Mouse (Mus musculus): Measurements from ENCODE around the gene Tmem176a. TPM values are rescaled to one million over a fixed set of nuclear protein-coding genes. Genes with fewer than 3 reads are reported as not detected.

The Tmem176a gene
- polyA plus RNA-seq, 1 experiment from 2014 or later: 135 TPM

DNA sequence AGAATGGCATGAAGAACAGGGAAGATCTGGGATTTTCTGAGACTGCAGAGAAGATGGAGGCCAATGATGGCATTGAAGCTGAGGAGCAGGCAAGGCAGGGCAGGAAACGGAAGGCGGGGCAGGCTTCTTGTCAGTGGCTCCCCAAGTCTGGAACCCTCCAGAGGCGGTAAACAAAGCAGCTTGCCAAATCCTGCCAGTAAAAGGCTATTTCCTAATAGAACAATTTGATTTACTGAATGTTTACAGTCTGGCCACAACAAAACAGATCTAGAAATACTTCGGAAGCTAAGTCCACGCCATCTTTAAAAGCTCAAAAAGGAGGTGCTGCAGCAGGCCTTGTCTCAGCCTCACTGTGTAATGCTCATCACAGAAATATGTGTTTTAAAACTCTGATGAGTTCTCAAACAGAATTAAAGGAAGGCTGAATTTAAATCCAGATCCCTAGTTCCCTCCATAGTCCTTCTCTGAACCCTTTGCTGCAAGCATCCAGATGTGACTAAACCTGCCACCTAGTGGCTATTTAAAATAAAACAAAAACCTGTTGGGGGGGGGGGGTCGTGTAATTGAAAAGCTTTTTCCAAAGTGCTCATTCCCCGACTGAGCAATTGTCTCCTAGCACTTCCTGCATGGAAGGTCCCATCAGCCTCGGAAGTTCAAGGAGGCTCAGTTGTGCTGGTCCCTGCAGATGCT lies 17.0 kb downstream of the Tmem176a start:
- no peaks in the 10 kb centered on the region for H3K9me3 ChIP-seq (ENCODE audit: control insufficient read depth, low read length)
- no peak for ATAC-seq (ENCODE audit: low FRiP score, low TSS enrichment)
- no peaks in the 10 kb centered on the region for H3K4me1 ChIP-seq (ENCODE audit: control insufficient read depth, insufficient read depth, low read length)
- no peaks in the 10 kb centered on the region for H3K27me3 ChIP-seq (ENCODE audit: control insufficient read depth, insufficient read depth, low read length)
- no peak overlapping the region for H3K4me3 ChIP-seq (ENCODE audit: low read length)
- no peak overlapping the region for H3K9ac ChIP-seq (ENCODE audit: low read depth, low read length)
- no peaks in the 10 kb centered on the region for H3K36me3 ChIP-seq (ENCODE audit: control insufficient read depth, insufficient read depth, low read length)
- no peak overlapping the region for H3K4me2 ChIP-seq (replicated peaks; ENCODE audit: low read depth, low read length)
- H3K27ac ChIP-seq (ENCODE audit: low read depth, low read length): no peak overlapping the region
- 49% methylated on average over 8 of the region's 8 CpGs for WGBS

DNA sequence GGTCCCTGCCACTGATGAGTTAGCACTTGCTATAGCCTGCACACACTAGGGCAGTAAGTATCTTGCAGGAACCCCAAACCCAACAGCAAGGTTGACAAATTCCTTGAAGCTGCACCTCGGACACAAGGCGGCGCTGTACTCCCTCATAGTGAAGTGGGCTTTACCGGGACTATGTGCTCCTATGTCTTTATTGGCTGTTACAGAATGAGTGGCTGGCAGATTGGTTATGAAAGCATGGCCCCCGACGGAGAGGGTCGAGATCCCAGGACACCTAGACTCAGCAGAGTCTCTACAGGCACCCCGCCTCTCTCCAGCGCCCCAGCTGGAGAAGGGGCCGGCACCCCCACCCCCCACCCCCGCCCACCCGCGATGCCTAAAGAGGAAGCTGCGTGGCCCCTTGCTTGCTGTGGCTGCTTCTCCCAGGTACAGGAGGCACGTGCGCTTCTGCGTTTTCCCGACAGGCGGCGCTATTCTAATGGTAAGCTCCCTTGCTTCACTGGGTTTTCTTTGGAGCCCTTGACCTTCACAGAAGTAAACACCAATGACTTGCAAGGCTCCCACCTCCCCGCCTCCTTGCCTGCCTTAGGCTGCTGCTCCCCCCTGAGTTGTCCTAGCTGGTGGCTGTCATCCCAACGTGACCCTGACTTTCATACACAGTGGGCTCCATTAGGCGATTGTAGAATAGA lies 19.6 kb downstream of the Tmem176a start:
- 16% methylated on average over 19 of the region's 23 CpGs for WGBS
- Histone ChIP-seq H3K36me3 (ENCODE audit: control insufficient read depth, insufficient read depth, low read length) (no peaks in the 10 kb centered on the region), H3K27me3 (ENCODE audit: control insufficient read depth, insufficient read depth, low read length) (no peaks in the 10 kb centered on the region), H3K9ac (ENCODE audit: low read depth, low read length) (peak overlapping the region; percentile 23; the same call in 1 of the 2 replicates), H3K27ac (ENCODE audit: low read depth, low read length) (no peak overlapping the region), H3K4me2 (replicated peaks; ENCODE audit: low read depth, low read length) (peak overlapping the region; percentile 46), H3K9me3 (ENCODE audit: control insufficient read depth, low read length) (no peaks in the 10 kb centered on the region), H3K4me3 (ENCODE audit: low read length) (peak overlapping the region; percentile 22), H3K4me1 (ENCODE audit: control insufficient read depth, insufficient read depth, low read length) (no peaks in the 10 kb centered on the region)
- ATAC-seq (ENCODE audit: low FRiP score, low TSS enrichment): peak; percentile 71

DNA sequence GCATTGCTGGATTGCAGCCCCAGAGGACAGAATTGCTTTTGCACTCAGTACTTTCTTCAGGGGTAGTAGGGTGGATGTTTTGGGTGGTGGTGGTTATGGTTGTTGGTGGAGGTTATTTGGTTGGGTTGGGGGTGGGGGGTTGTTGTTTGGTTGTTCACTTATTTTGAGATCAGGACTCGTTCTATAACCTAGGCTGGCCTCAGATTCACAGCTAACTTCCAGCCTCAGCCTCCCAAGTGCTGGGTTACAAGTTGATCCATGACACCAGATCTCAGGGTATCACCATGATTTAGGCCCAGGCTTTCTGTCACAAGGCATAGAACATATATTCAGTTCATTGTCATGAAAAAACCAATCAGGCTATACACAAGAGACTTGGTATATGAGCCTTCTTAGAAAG lies 20.1 kb downstream of the Tmem176a start:
- ATAC-seq (ENCODE audit: low FRiP score, low TSS enrichment): no peak
- no peak overlapping the region for H3K9ac ChIP-seq (ENCODE audit: low read depth, low read length)
- H3K36me3 ChIP-seq (ENCODE audit: control insufficient read depth, insufficient read depth, low read length): no peaks in the 10 kb centered on the region
- H3K27me3 ChIP-seq (ENCODE audit: control insufficient read depth, insufficient read depth, low read length): no peaks in the 10 kb centered on the region
- H3K4me3 ChIP-seq (ENCODE audit: low read length): no peak overlapping the region
- no peaks in the 10 kb centered on the region for H3K9me3 ChIP-seq (ENCODE audit: control insufficient read depth, low read length)
- no peak overlapping the region for H3K4me2 ChIP-seq (replicated peaks; ENCODE audit: low read depth, low read length)
- H3K27ac ChIP-seq (ENCODE audit: low read depth, low read length): no peak overlapping the region
- no peaks in the 10 kb centered on the region for H3K4me1 ChIP-seq (ENCODE audit: control insufficient read depth, insufficient read depth, low read length)
- WGBS: 93% methylated on average over 1 of the region's 1 CpGs

DNA sequence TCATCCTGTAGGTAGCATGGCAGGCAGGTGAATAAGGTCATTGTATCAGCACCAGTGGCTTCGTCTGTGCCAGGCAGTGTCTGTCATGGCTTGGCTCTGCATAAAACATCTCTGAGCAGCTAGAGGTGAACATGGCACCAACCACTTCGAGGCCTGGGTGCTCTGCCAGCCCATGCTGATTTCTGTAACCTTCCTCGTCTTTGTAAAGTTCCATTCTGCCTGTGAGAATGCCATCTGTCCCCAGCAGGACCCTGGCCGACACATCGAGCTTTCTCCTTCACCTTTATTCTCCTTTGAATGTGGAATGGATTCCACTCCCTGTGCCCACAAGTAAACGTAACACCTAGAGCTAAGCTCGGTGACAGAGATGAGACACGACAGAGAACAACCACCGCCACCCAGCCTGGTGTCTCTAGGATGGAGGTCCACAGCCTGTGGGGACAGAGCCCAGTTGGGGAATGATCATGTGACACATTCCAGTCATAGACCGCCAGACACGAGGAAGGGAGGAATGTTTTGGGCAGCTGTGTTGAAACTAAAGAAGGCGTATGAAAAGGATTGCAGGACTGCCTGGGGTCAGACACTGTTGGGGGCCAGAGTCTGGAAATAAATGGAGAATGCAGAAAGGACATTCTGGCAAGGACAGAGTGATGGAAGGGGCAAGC lies 21.0 kb downstream of the Tmem176a start:
- H3K4me3 ChIP-seq (ENCODE audit: low read length): no peak overlapping the region
- H3K27me3 ChIP-seq (ENCODE audit: control insufficient read depth, insufficient read depth, low read length): no peaks in the 10 kb centered on the region
- H3K27ac ChIP-seq (ENCODE audit: low read depth, low read length): no peak overlapping the region
- no peak overlapping the region for H3K4me2 ChIP-seq (replicated peaks; ENCODE audit: low read depth, low read length)
- WGBS: 73% methylated on average over 12 of the region's 12 CpGs
- no peak; the same call in 1 of the 2 replicates for ATAC-seq (ENCODE audit: low FRiP score, low TSS enrichment)
- H3K36me3 ChIP-seq (ENCODE audit: control insufficient read depth, insufficient read depth, low read length): no peaks in the 10 kb centered on the region
- no peaks in the 10 kb centered on the region for H3K4me1 ChIP-seq (ENCODE audit: control insufficient read depth, insufficient read depth, low read length)
- no peaks in the 10 kb centered on the region for H3K9me3 ChIP-seq (ENCODE audit: control insufficient read depth, low read length)
- H3K9ac ChIP-seq (ENCODE audit: low read depth, low read length): no peak overlapping the region

DNA sequence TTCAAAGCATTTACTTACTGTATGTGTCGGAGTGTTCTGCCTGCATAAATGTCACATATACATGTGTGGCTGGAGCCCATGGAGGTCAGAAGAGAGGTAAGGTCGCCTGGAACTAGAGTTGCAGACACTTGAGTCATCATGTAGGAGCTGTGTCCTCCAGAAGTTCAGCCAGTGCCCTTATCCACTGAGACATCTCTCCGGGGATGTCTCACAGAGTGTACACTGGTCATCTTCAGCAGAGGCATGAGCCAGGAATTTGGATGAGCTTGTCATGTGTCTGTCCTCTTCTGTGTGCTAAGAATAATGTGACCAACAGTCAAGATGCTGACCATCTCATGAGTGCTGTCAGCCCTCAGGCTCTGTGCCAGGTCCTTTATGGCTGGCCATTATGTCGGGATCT lies 22.1 kb downstream of the Tmem176a start:
- Histone ChIP-seq H3K36me3 (ENCODE audit: control insufficient read depth, insufficient read depth, low read length) (no peaks in the 10 kb centered on the region), H3K27me3 (ENCODE audit: control insufficient read depth, insufficient read depth, low read length) (no peaks in the 10 kb centered on the region), H3K4me3 (ENCODE audit: low read length) (no peak overlapping the region), H3K27ac (ENCODE audit: low read depth, low read length) (no peak overlapping the region), H3K9me3 (ENCODE audit: control insufficient read depth, low read length) (no peaks in the 10 kb centered on the region), H3K4me2 (replicated peaks; ENCODE audit: low read depth, low read length) (no peak overlapping the region), H3K4me1 (ENCODE audit: control insufficient read depth, insufficient read depth, low read length) (no peaks in the 10 kb centered on the region; the same call in 1 of the 2 replicates), H3K9ac (ENCODE audit: low read depth, low read length) (no peak overlapping the region)
- WGBS: 82% methylated on average over 4 of the region's 4 CpGs
- no peak for ATAC-seq (ENCODE audit: low FRiP score, low TSS enrichment)

DNA sequence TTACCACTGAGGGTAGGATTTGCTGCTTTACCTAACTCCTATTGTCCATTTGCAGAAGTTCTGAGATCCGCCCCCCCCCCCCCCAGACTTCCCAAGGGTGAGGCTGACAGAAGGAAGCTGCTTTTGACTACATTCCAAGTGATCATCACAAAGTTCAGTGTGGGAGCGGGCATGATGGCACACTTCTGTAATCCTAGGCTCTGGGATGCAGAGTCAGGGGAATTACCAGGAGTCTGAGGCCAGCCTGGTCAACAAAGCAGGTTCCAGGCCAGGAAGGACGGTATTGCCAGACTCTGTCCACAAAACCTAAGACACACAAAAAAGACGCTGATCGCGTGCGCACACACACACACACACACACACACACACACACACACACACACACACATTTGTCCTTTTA lies 22.8 kb downstream of the Tmem176a start:
- Histone ChIP-seq H3K9ac (ENCODE audit: low read depth, low read length) (no peak overlapping the region), H3K4me2 (replicated peaks; ENCODE audit: low read depth, low read length) (no peak overlapping the region), H3K4me1 (ENCODE audit: control insufficient read depth, insufficient read depth, low read length) (no peaks in the 10 kb centered on the region; the same call in 1 of the 2 replicates), H3K9me3 (ENCODE audit: control insufficient read depth, low read length) (no peaks in the 10 kb centered on the region), H3K27me3 (ENCODE audit: control insufficient read depth, insufficient read depth, low read length) (no peaks in the 10 kb centered on the region), H3K27ac (ENCODE audit: low read depth, low read length) (no peak overlapping the region), H3K4me3 (ENCODE audit: low read length) (no peak overlapping the region), H3K36me3 (ENCODE audit: control insufficient read depth, insufficient read depth, low read length) (no peaks in the 10 kb centered on the region)
- no peak for ATAC-seq (ENCODE audit: low FRiP score, low TSS enrichment)
- WGBS: 88% methylated on average over 7 of the region's 7 CpGs

DNA sequence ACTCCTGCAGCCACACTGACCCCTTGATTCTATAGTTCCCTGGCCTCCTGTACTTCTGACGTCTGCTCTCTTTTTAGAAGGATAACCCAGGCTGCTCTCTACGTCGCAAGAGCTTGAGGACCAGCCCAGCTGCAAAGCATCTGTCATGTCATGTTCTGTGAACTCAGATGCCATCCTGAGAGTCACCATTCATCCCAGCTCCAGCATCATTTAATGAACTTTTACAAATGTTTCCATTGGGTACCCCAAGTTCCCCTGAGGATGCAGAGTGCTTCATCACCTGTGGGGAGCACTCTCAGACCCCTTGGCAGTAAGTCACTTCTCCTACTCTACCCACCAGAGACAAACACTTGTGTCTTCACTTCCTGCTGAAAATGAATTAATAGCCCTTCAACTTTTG lies 23.5 kb downstream of the Tmem176a start:
- 47% methylated on average over 3 of the region's 3 CpGs for WGBS
- Histone ChIP-seq H3K27me3 (ENCODE audit: control insufficient read depth, insufficient read depth, low read length) (no peaks in the 10 kb centered on the region), H3K4me2 (replicated peaks; ENCODE audit: low read depth, low read length) (no peak overlapping the region), H3K9me3 (ENCODE audit: control insufficient read depth, low read length) (no peaks in the 10 kb centered on the region), H3K36me3 (ENCODE audit: control insufficient read depth, insufficient read depth, low read length) (no peaks in the 10 kb centered on the region), H3K27ac (ENCODE audit: low read depth, low read length) (no peak overlapping the region), H3K4me3 (ENCODE audit: low read length) (no peak overlapping the region), H3K4me1 (ENCODE audit: control insufficient read depth, insufficient read depth, low read length) (no peaks in the 10 kb centered on the region; the same call in 1 of the 2 replicates), H3K9ac (ENCODE audit: low read depth, low read length) (no peak overlapping the region)
- no peak for ATAC-seq (ENCODE audit: low FRiP score, low TSS enrichment)

DNA sequence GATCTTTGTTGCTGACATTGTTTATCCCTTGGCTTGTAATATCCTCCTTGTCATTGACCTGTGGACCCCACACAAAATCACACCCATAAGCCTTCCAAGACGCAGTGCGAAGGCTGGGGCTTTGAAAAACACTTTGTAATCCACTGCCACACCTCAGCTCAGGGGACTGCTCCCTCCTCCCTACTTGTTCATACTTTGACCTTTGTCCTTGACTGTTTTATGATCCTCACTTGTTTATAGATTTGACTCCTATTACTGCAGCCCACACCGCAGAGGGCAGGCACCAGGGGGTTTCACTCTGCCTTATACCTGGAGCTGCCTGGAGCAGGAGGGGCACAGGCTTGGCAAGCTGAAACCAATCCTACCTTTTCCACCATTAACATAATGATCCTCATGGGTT lies 24.0 kb downstream of the Tmem176a start:
- no peaks in the 10 kb centered on the region; the same call in 1 of the 2 replicates for H3K4me1 ChIP-seq (ENCODE audit: control insufficient read depth, insufficient read depth, low read length)
- no peak overlapping the region for H3K4me2 ChIP-seq (replicated peaks; ENCODE audit: low read depth, low read length)
- H3K9ac ChIP-seq (ENCODE audit: low read depth, low read length): no peak overlapping the region
- no peaks in the 10 kb centered on the region for H3K36me3 ChIP-seq (ENCODE audit: control insufficient read depth, insufficient read depth, low read length)
- no peak for ATAC-seq (ENCODE audit: low FRiP score, low TSS enrichment)
- no peaks in the 10 kb centered on the region for H3K27me3 ChIP-seq (ENCODE audit: control insufficient read depth, insufficient read depth, low read length)
- peak overlapping the region; percentile 51; the same call in 1 of the 2 replicates for H3K27ac ChIP-seq (ENCODE audit: low read depth, low read length)
- H3K4me3 ChIP-seq (ENCODE audit: low read length): no peak overlapping the region
- no peaks in the 10 kb centered on the region for H3K9me3 ChIP-seq (ENCODE audit: control insufficient read depth, low read length)
- WGBS: 33% methylated on average over 3 of the region's 3 CpGs
